Mouse (Mus musculus) bone marrow, adult 2 months (tissue): Measurements from ENCODE around the gene Golph3. TPM values are rescaled to one million over a fixed set of nuclear protein-coding genes. Genes with fewer than 3 reads are reported as not detected.
A peak's percentile ranks its signal among the peaks of the same experiment; 100 is the strongest.
"Not testable (repeated sequence)": the region's sequence is repeated elsewhere in the genome, so short reads cannot be mapped to it uniquely, and the experiment has no call there.

Experiments
- H3K27ac ChIP-seq: fragments of 200-500 bp; 2 replicates; pipeline ENCODE4 v1.5.1; 2012; ENCODE audit warnings: low read depth, mild to moderate bottlenecking, control low read depth, inconsistent platforms, low read length; ENCODE audit not compliant: control insufficient read depth, poor library complexity, insufficient read depth
- H3K4me1 ChIP-seq: fragments of 200-500 bp; 2 replicates; pipeline ENCODE4 v1.6.1; 2011; ENCODE audit warnings: low read length; ENCODE audit not compliant: control insufficient read depth, insufficient read depth
- H3K4me3 ChIP-seq: fragments of 200-500 bp; replicated peaks from 2 replicates; pipeline ENCODE3; 2011; ENCODE audit warnings: mild to moderate bottlenecking, low read depth, low read length, control low read depth; ENCODE audit not compliant: control insufficient read depth
- CTCF ChIP-seq: fragments of 200-500 bp; IDR thresholded peaks from 2 replicates; pipeline ENCODE4 v1.5.1; 2011; ENCODE audit warnings: low read length, control low read depth; ENCODE audit not compliant: control insufficient read depth, insufficient read depth
- POLR2A ChIP-seq: fragments of 200-500 bp; IDR thresholded peaks from 2 replicates; pipeline ENCODE4 v1.6.1; 2011; ENCODE audit warnings: low read depth, mild to moderate bottlenecking, control low read depth, low read length, borderline replicate concordance; ENCODE audit not compliant: control insufficient read depth
- WGBS: fragments of 180-500 bp; shearing (Covaris S2); methylation state at CpG from one replicate; pipeline ENCODE4 v1.1.7; 2018; 5-methylcytosine and 5-hydroxymethylcytosine counted together
- polyA plus RNA-seq: library from polyadenylated mRNA; stranded (reverse); fragments of >200 nt; gene quantifications from 2 replicates; pipeline ENCODE4 v1.2.4, GENCODE M21; 2011; ENCODE audit warnings: low replicate concordance; ENCODE audit not compliant: missing spikeins, insufficient read depth, insufficient read length

The Golph3 gene
- polyA plus RNA-seq, 1 experiment = 27.1 TPM

DNA sequence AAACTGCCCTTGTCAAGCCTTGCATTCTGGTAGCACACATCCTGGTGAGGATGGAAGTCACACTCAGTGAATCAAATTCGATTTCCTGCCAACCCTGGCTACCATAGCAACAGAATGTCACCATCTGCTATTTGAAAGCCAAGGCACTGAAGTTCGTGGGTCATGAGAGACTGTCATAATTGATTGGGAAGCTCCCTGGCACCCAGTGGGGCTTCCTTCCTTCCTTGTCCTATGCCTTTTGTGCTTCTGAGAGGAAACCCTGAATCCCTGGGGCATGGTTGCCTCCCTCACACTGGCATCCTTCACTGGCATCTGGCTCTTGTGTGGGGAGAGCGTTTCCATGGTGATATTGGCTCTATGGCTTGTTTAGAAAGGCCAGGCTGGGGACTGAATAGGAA lies 44.8 kb downstream of the Golph3 start:
- Histone ChIP-seq H3K27ac (no peak overlapping the region), H3K4me1 (peaks cover 2% of the 10 kb centered on the region; the same call in 1 of the 2 replicates), H3K4me3 (no peak overlapping the region)
- WGBS = 51% methylated on average over 3 of the region's 3 CpGs
- TF ChIP-seq POLR2A (no peak), CTCF (no peak)

DNA sequence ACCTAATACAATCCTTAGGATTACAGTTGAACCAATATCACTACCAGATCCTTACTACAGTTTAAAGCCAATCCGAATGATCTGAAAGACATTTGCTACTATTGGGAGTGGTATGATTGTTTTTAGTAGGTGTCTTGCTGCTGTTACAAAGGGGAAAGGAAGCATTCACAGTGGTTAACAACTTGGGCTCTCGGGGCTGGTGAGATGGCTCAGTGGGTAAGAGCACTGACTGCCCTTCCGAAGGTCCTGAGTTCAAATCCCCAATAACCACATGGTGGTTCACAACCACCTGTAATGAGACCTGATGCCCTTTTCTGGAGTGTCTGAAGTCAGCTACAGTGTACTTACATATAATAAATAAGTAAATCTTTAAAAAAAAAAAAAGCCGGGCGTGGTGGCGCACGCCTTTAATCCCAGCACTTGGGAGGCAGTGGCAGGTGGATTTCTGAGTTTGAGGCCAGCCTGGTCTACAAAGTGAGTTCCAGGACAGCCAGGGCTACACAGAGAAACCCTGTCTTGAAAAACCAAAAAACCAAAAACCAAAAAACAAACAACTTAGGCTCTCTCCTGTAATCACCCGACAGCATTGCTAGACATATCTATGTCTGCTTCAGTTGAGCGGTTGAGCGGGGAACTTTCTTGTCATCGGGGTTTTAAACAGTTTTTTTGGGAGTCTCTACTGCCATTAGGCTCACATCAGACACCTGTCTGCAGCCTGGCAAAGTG lies 45.5 kb downstream of the Golph3 start:
- H3K4me3 ChIP-seq, H3K4me1 ChIP-seq: not testable (repeated sequence)
- H3K27ac ChIP-seq = peak overlapping the region; percentile 12; the same call in 1 of the 2 replicates
- 77% methylated on average over 11 of the region's 11 CpGs for WGBS

DNA sequence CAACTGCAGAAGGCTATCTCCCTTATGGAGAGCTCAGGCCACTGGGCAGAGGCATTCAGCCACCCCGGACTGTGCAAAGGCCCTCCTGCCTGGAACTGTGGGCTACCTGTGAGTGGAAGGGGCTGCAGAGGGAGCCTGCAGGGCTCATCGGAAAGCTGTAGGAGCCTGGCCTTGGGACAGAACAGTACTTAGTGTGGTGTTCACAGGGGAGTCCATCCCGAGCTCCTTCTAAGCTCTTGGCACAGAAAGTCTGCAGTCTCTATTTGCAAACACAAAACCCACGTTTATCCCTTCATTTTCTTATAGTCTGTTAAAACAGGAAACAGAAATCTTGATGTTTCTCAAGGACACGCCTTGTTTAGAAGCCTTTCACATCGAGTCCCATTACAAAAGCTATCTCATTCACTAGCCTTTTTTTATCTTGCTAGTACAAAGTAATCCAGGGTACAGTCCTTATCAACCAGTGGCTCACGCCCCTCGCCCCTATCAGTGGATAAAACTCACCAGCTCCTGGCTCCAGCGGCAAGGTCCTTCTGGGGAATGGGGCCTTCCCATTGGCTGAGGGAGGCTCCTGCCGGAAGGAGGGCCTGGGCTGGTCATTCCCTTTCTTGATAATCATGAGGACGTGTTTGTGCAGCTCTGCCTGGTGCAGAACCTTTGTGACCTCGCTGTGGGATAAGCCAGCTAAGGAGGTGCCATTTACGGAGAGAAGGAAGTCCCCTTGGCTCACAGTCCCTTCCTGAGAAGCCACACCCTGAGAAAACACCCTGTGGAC lies 46.2 kb downstream of the Golph3 start:
- WGBS = 44% methylated on average over 13 of the region's 13 CpGs
- H3K4me3 ChIP-seq = no peak overlapping the region
- peaks cover 2% of the 10 kb centered on the region; the same call in 1 of the 2 replicates for H3K4me1 ChIP-seq
- TF ChIP-seq CTCF = no peak
- TF ChIP-seq POLR2A = no peak
- H3K27ac ChIP-seq = peak overlapping the region; percentile 12; the same call in 1 of the 2 replicates

DNA sequence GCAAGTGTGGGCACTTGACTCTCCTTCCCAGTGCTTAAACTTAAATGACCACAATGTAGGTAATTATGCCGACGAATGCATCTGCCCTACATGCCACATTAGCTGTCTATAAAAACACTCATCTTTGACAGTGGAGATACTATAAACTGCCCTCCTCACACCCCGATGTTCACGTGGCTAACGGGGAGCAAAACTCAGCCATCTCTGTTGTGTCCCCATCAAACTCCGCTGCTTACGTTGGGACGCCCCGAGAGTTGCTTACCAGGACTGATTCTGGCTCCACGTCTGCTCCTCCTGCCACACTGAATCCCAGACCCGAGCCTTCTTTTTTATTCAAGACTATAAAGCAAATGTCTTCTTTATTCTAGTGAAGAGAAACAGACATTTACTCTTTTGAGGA lies 47.1 kb downstream of the Golph3 start:
- Histone ChIP-seq H3K27ac (no peak overlapping the region), H3K4me1 (peaks cover 2% of the 10 kb centered on the region; the same call in 1 of the 2 replicates), H3K4me3 (no peak overlapping the region)
- 84% methylated on average over 11 of the region's 11 CpGs for WGBS
- TF ChIP-seq POLR2A (no peak), CTCF (no peak)

DNA sequence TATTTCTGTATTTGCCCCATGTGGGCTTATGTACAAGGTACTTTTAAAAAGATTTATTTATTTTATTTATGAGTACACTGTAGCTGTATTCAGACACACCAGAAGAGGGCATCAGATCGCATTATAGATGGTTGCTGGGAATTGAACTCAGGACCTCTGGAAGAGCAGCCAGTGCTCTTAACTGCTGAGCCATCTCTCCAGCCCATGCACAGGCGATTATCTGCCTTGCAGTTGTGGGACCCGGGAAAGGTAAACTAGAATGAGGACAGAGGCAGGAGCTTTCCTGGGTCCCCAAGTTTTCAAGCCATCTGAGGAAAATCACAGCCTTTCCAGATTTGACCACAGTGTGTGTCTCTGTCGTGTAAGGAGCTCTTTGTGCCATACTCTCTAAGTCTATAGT lies 47.6 kb downstream of the Golph3 start:
- TF ChIP-seq CTCF = no peak
- TF ChIP-seq POLR2A = no peak

DNA sequence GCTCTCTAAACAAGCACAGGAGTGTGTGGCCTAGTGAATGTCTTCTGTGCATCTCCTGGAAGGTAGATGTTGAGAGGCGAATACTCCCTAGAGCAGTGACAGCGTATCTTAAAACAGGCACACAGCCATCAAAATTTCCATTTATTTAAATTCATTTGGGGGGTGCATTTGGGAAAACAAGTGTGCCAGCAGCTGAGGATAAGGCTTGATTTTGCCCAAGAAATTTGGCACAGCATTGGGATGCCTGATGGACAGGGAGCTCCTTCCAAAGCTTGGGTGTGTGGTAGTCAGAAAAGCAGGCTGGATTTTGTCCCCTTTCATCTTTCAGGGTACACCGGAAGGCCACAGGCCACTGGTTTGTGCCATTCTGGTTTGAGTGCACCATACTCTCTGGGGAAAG lies 48.8 kb downstream of the Golph3 start:
- WGBS = 95% methylated on average over 3 of the region's 3 CpGs
- Histone ChIP-seq H3K27ac (no peak overlapping the region), H3K4me1 (peaks cover 2% of the 10 kb centered on the region; the same call in 1 of the 2 replicates), H3K4me3 (no peak overlapping the region)
- no peak for TF ChIP-seq CTCF
- no peak for TF ChIP-seq POLR2A

More for the DNA sequence above, 47.6 kb downstream of the Golph3 start:
- no peak overlapping the region for H3K4me3 ChIP-seq
- H3K27ac ChIP-seq = no peak overlapping the region
- H3K4me1 ChIP-seq = peaks cover 2% of the 10 kb centered on the region; the same call in 1 of the 2 replicates
- WGBS = 70% methylated on average over 4 of the region's 4 CpGs

DNA sequence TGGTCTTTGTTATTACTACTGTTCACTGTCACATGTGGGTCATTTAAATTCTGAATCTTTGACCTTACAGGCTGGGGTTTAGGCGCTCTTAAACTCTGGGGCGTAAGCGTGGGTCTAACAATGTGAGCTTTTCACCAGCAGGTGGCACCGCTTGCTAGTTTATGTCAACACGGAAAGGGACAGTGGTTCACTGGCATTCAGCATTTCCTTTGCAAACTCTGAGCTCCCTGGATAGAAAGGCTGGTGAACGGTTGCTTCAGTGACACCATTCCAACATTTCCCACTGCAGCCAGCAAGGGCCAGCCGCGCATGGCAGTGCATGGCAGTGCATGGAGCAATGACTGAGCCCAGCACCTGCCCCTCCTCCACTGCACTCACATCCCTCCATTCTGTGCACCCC lies 49.9 kb downstream of the Golph3 start:
- WGBS = 4% methylated on average over 8 of the region's 8 CpGs
- no peak for TF ChIP-seq POLR2A
- peak; percentile 80 for TF ChIP-seq CTCF
- H3K27ac ChIP-seq = no peak overlapping the region
- H3K4me3 ChIP-seq = no peak overlapping the region
- H3K4me1 ChIP-seq = peaks cover 3% of the 10 kb centered on the region

DNA sequence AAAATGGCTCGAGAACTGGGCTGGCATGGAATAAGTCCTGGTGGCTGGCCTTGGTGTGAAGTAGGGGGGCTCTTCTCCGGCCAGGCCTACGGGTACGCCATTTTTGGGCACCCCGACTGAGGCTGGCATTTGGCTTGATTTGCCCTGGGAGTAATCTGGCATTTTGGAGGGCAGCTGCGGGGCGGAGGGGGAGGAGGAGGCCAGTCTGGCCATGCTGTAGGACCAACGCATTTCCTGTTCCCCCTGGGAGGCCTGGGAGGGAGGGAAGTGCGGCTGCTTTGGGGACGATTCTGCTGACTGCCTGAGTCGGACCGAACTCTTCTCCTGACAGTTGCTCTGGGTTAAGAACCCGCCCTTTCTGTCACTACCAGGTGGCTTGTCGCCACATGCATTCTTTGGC lies 52.2 kb downstream of the Golph3 start:
- Histone ChIP-seq H3K4me1 (peaks cover 4% of the 10 kb centered on the region), H3K4me3 (no peak overlapping the region), H3K27ac (no peak overlapping the region)
- TF ChIP-seq CTCF (no peak), POLR2A (no peak)
- WGBS = 66% methylated on average over 14 of the region's 14 CpGs
